Mouse (Mus musculus) heart, embryonic 14.5 days (tissue): ENCODE measurements around the gene Urb2. TPM values are rescaled to one million over a fixed set of nuclear protein-coding genes. Genes with fewer than 3 reads are reported as not detected.
A peak's percentile ranks its signal among the peaks of the same experiment; 100 is the strongest.
"Not testable (repeated sequence)": the region's sequence is repeated elsewhere in the genome, so short reads cannot be mapped to it uniquely, and the experiment has no call there.

Experiments used
- ATAC-seq: fragments of 200-750 bp; cut with Nextera tagmentation; 2 replicates; pipeline ENCODE4 v1.8.0; 2017; ENCODE audit warnings: low read depth, moderate TSS enrichment; ENCODE audit not compliant: insufficient number of reproducible peaks, insufficient read depth, low FRiP score
- H3K27ac ChIP-seq, 2 experiments: fragments of 200-500 bp in 1 of 2; fragments of 300-500 bp in 1 of 2; sonication (generic) in 1 of 2; replicated peaks in 1 of 2; 2 replicates each; pipeline ENCODE4 v1.5.1; 2012 to 2014; ENCODE audit warnings: low read depth in 2 of 2, low read length in 2 of 2, control low read depth in 1 of 2, mild to moderate bottlenecking in 1 of 2, mixed read lengths in 1 of 2; ENCODE audit not compliant: control insufficient read depth in 1 of 2, insufficient read depth in 1 of 2
- H3K27me3 ChIP-seq: fragments of 300-500 bp; sonication (generic); 2 replicates; pipeline ENCODE4 v1.6.1; 2014; ENCODE audit warnings: mild to moderate bottlenecking, low read length, control low read depth; ENCODE audit not compliant: control insufficient read depth, insufficient read depth
- H3K36me3 ChIP-seq: fragments of 300-500 bp; sonication (generic); 2 replicates; pipeline ENCODE4 v1.6.1; 2014; ENCODE audit warnings: mild to moderate bottlenecking, control low read depth, low read length, mixed read lengths; ENCODE audit not compliant: control insufficient read depth, insufficient read depth
- H3K4me1 ChIP-seq, 2 experiments: fragments of 200-500 bp in 1 of 2; fragments of 300-500 bp in 1 of 2; sonication (generic) in 1 of 2; 2 replicates each; pipeline ENCODE4 v1.6.1; 2012 to 2014; ENCODE audit warnings: low read length in 2 of 2, control low read depth in 1 of 2, mixed read lengths in 1 of 2; ENCODE audit not compliant: control insufficient read depth in 2 of 2, insufficient read depth in 2 of 2
- H3K4me2 ChIP-seq: fragments of 300-500 bp; sonication (generic); 2 replicates; pipeline ENCODE4 v1.6.1; 2014; ENCODE audit warnings: mild to moderate bottlenecking, low read length
- H3K4me3 ChIP-seq, 2 experiments: fragments of 200-500 bp in 1 of 2; fragments of 300-500 bp in 1 of 2; sonication (generic) in 1 of 2; 2 replicates each; pipeline ENCODE4 v1.5.1; 2012 to 2014; ENCODE audit warnings: low read length in 2 of 2, mild to moderate bottlenecking in 2 of 2, control low read depth in 1 of 2, low read depth in 1 of 2, moderate library complexity in 1 of 2; ENCODE audit not compliant: control insufficient read depth in 1 of 2, insufficient read depth in 1 of 2
- H3K9ac ChIP-seq: fragments of 300-500 bp; sonication (generic); 2 replicates; pipeline ENCODE4 v1.6.1; 2014; ENCODE audit warnings: mild to moderate bottlenecking, low read length
- H3K9me3 ChIP-seq: fragments of 300-500 bp; sonication (generic); 2 replicates; pipeline ENCODE4 v1.6.1; 2016; ENCODE audit warnings: low read length, control low read depth; ENCODE audit not compliant: control insufficient read depth
- WGBS: fragments of 180-500 bp; shearing (Covaris S2); extraction: QIAGEN DNeasy Blood & Tissue Kit; methylation state at CpG from one replicate; pipeline ENCODE4 v1.1.7; 2014; 5-methylcytosine and 5-hydroxymethylcytosine counted together
- polyA plus RNA-seq: library from polyadenylated mRNA; unstranded; fragments of >200 nt; fragmentation: Nextera tagmentation; extraction: Ambion mirVana; gene quantifications from 2 replicates; pipeline ENCODE4 v1.2.1, GENCODE M21; 2014

Gene Urb2
- polyA plus RNA-seq, 1 experiment from 2014 or later: 4.4 TPM

- WGBS: 83% methylated on average over 3 of the region's 3 CpGs
- Histone ChIP-seq H3K4me3 (no peak overlapping the region), H3K4me2 (no peak overlapping the region), H3K4me1 (peaks cover 11 to 27% of the 10 kb centered on the region in 2 experiments), H3K27me3 (no peaks in the 10 kb centered on the region), H3K27ac (no peak overlapping the region), H3K36me3 (no peaks in the 10 kb centered on the region), H3K9ac (no peak overlapping the region), H3K9me3 (no peaks in the 10 kb centered on the region)
- no peak for ATAC-seq
Observed at GRCm38 (mm10) chr8:124014751-124015150, 6.6 kb upstream of the Urb2 start.

GRCm38 (mm10) chr8:124019782-124020181 lies 1.5 kb upstream of the Urb2 start:
- Histone ChIP-seq H3K27me3 (no peaks in the 10 kb centered on the region), H3K9me3 (no peaks in the 10 kb centered on the region), H3K36me3 (peaks cover 18% of the 10 kb centered on the region), H3K4me1 (peaks cover 12 to 35% of the 10 kb centered on the region in 2 experiments), H3K4me2 (peak overlapping the region; percentile 90), H3K4me3 (peak overlapping the region; percentile 17 to 83), H3K9ac (peak overlapping the region; percentile 89), H3K27ac (0 out of 4 replicates have a peak overlapping the region, but pooled peaks of 1 of the 2 experiments have one; percentile 19)
- no peak for ATAC-seq
- WGBS: 18% methylated on average over 13 of the region's 13 CpGs

GRCm38 (mm10) chr8:124020439-124021236 lies 670 bp upstream of the Urb2 start:
- ATAC-seq: peak; percentile 85
- peaks cover 12 to 32% of the 10 kb centered on the region in 2 experiments for H3K4me1 ChIP-seq
- peak overlapping the region; percentile 89 for H3K9ac ChIP-seq
- peak overlapping the region; percentile 66 to 83 for H3K4me3 ChIP-seq
- H3K27me3 ChIP-seq: no peaks in the 10 kb centered on the region
- peak overlapping the region; percentile 90 for H3K4me2 ChIP-seq
- H3K36me3 ChIP-seq: peaks cover 26% of the 10 kb centered on the region
- H3K9me3 ChIP-seq: no peaks in the 10 kb centered on the region
- under 1% methylated on average over 44 of the region's 87 CpGs for WGBS
- peak overlapping the region; percentile 88 to 91 for H3K27ac ChIP-seq

DNA sequence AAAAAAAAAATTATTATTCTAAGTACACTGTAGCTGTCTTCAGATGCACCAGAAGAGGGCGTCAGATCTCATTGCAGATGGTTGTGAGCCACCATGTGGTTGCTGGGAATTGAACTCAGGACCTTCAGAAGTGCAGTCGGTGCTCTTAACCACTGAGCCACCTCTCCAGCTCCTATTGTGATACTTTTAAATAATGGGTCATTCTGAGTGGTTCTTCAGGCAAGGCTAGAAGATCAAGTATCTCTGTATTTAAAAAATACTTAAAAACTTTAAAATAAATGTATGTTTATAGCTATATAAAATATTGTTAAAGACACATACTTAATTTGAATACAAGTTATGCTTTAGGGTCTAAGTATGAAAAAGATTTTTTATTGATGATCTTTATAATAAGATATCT lies 5.0 kb downstream of the Urb2 start:
- peaks cover 76% of the 10 kb centered on the region for H3K36me3 ChIP-seq
- H3K4me2 ChIP-seq, H3K4me3 ChIP-seq, H3K9ac ChIP-seq, H3K9me3 ChIP-seq, H3K27me3 ChIP-seq, H3K27ac ChIP-seq, ATAC-seq, H3K4me1 ChIP-seq: not testable (repeated sequence)
- WGBS: 73% methylated on average over 2 of the region's 2 CpGs

GRCm38 (mm10) chr8:124027831-124028230 lies 6.5 kb downstream of the Urb2 start:
- 86% methylated on average over 6 of the region's 6 CpGs for WGBS
- no peak overlapping the region for H3K27ac ChIP-seq
- no peaks in the 10 kb centered on the region for H3K4me1 ChIP-seq
- H3K4me2 ChIP-seq: no peak overlapping the region
- ATAC-seq: no peak
- no peaks in the 10 kb centered on the region for H3K27me3 ChIP-seq
- H3K4me3 ChIP-seq: no peak overlapping the region
- no peak overlapping the region for H3K9ac ChIP-seq
- H3K36me3 ChIP-seq: peaks cover 84% of the 10 kb centered on the region
- no peaks in the 10 kb centered on the region for H3K9me3 ChIP-seq

DNA sequence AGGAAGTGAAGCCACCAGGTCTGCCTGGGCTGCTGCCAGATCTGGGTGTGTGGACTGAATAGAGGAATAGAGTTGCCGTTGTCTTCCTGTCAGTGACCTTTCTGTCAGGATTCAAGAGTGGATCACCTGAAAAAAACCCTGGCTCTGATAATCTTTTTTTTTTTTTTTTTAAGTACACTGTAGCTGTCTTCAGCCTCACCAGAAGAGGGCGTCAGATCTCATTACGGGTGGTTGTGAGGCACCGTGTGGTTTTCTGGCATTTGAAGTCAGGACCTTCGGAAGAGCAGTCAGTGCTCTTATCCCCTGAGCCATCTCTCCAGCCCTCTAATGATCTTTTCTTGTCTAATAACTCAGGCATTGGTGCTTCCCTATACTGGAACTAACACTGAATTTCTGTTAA lies 12.1 kb downstream of the Urb2 start:
- Histone ChIP-seq H3K9ac (no peak overlapping the region), H3K36me3 (peaks cover 80% of the 10 kb centered on the region), H3K4me3 (no peak overlapping the region)

GRCm38 (mm10) chr8:124038121-124038520 lies 16.8 kb downstream of the Urb2 start:
- H3K9me3 ChIP-seq: no peaks in the 10 kb centered on the region
- no peak overlapping the region for H3K9ac ChIP-seq
- ATAC-seq: no peak
- H3K36me3 ChIP-seq: peaks cover 82% of the 10 kb centered on the region
- 87% methylated on average over 7 of the region's 7 CpGs for WGBS
- no peak overlapping the region for H3K4me2 ChIP-seq
- H3K27ac ChIP-seq: no peak overlapping the region
- no peak overlapping the region for H3K4me3 ChIP-seq
- no peaks in the 10 kb centered on the region for H3K4me1 ChIP-seq
- H3K27me3 ChIP-seq: no peaks in the 10 kb centered on the region

More for the DNA sequence above, 12.1 kb downstream of the Urb2 start:
- Histone ChIP-seq H3K27me3 (no peaks in the 10 kb centered on the region), H3K27ac (no peak overlapping the region), H3K4me1 (no peaks in the 10 kb centered on the region), H3K9me3 (no peaks in the 10 kb centered on the region), H3K4me2 (no peak overlapping the region)
- no peak for ATAC-seq
- WGBS: 64% methylated on average over 5 of the region's 5 CpGs
